Mouse (Mus musculus) adrenal gland, postnatal 25 days (tissue): Measurements from ENCODE around the gene Syde2. TPM values are rescaled to one million over a fixed set of nuclear protein-coding genes. Genes with fewer than 3 reads are reported as not detected.
A peak's percentile ranks its signal among the peaks of the same experiment; 100 is the strongest.
"Not testable (repeated sequence)": the region's sequence is repeated elsewhere in the genome, so short reads cannot be mapped to it uniquely, and the experiment has no call there.

Source experiments
- DNase-seq: peaks from one replicate; pipeline ENCODE4 v3.0.0; 2021; ENCODE audit warnings: mixed read lengths
- long read RNA-seq: library from polyadenylated mRNA; stranded (forward); transcript quantifications from one replicate; pipeline ENCODE4 v2.0.0, GENCODE M21; 2021
- total RNA-seq: library from RNA; stranded (reverse); gene quantifications from 2 replicates; pipeline ENCODE4 v1.2.3, GENCODE M21; 2021

The Syde2 gene
- 7.9 and 9.2 TPM in 2 replicates for total RNA-seq
- long read RNA-seq, full-length matches to known transcripts = 4 of 8 reads
- long read RNA-seq, partial matches to known transcripts = 2 of 8 reads
- long read RNA-seq, other reads (novel, unspliced or antisense) = 2 of 8 reads

DNA sequence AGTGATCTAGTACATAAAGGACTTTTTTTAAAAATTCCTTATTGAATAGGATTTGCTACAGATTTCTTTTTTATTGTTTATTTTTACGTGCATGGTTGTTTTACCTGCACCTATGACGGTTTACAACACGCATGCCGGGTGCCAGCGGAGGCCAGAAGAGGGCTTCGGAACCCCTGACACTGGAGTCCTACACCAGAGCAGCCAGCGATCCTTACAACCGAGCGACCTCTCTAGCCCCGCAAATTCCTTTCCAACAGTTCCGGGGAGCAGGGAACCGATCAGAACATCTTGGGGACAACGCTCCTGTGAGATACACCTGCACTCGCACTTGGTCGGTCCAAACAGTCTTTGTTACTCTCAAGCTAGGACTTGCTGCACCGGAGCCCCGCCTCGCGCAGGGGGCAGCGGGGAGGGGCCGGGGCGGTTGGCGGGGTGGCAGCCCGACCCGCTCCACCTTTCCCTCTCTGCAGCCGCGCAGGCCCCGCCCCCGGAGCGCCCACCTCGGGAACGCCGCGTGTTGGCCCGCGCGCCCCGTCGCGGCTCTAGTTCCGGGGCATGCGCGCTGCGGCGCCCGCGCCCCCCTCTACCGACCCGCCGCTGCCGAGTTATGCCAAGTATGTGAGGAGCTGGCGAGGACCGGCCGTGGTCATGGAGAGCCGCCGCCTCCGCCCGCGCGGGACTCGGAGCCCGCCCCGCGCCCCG is at the start of gene Syde2:
TSS of gene Syde2 (plus strand) at position 603 of the 702 bp plus-strand sequence.
- DNase-seq = peak; percentile 82

DNA sequence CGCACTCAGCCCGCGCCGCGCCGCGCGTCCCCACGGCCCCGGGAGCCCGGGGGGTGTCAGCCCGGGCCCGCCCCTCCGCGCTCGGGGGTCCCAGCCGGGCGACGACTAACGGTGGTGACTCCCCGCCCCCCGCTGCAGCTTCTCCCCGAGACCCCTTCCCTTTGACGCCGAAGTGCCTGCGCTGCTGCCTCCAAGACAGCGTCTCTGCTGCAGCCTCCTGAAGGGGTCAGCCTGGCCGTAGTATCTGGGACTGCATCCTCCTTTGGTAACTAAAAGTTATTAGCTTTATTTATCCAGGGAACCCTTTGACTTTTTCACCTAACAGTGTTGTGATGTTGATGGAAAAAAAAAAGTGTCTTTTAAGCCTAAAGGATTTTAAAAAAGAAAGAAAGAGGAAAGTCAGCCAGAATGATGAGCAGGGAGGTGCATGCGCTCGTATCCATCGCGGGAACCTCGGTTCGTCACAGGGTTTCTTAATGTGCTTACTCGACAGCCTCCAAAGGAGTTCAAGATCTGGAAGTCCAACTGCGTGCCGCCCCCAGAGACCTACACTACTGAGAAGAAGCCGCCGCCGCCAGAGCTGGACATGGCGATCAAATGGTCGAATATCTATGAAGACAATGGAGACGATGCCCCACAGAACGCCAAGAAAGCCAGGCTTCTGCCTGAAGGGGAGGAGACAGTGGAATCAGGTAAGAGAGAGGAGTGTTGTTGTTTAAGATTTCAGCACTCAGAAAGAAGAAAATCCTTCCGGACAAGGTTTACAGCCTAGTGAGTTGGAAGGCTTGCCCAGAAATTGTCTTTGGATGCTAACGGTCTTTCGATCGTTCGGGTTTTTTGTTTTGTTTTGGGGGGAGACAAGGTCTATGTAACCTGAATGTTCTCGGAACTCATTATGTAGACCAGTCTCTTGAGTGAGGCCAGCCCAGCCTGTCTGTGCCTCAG is 49.0 kb upstream of the Syde2 start:
- DNase-seq = peak; percentile 15

DNA sequence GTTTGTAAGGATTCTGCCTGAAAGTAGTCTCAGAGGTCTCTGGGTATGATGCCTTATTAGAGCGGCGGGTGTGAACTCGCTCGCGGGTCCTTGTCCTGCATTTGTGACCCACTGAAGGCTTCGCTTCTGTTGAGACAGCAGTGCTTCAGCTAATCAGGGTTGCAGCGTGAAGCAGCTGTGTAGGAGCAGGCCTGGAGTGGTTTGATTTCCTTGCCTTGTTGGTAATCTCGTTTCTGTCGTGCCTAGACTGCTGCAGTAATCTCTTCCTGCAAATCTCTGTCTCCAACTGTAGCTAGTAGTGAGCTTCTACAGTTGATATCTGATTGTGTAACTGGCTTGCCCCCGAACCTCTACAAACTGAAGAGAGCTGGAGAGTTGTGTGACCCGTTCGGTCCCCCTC is 48.3 kb upstream of the Syde2 start:
- no peak for DNase-seq

DNA sequence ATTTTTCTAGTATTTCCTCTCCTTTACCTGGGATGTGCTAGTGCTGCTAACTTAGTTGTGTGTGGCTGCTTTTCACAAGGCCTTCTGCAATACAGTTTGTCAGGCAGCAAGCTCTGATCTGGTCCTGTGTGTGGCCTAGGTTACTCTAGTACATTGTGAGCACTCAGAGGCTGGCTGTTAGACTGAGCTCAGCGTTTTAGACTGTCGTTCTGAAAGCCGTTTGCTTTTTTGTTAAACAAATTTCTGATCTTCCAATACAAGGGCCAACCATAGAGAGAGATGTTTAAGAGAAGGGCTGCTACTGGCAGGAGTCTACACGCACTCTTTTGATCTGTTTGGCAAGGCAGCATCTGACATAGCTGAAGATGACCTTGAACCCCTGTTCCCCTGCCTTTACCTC is 47.7 kb upstream of the Syde2 start:
- DNase-seq = no peak

DNA sequence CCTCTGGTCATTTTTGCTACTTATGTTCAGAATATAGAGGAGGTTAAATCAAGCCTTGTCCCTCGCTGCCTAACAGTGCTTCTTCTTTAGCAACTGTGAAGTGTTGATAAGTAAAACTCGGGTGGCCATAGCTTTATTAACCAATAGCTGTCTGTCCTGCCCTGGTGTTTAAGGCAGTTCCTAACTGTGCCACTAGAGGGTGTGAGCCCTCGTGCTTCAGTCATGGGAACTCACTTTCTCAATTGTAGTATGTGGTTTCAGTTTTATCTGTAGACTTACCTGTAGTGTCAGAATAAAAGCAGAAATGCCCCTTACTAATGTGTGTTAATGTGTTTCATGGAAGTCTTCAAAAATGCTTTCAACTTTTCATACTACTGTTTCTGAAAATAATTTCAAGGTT is 45.7 kb upstream of the Syde2 start:
- peak; percentile 58 for DNase-seq

DNA sequence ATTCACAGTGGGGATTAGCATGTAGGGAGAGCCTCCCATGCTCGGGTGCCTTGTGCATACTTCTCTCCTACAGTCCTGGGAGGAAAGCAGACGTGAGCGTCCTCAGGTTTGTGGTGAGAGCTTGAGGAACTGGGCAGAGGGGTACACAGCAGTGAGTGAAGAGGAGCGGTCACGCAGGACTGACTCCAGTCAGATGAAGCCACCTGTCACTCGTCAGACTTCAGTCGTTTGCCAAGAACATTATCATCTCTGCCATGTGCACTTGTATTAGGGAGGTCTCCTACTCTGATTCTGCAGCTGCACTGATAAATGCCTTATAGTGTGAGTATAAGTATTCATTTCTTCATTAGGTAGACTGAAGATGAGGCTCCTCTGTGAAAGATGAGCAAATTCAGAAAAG is 43.3 kb upstream of the Syde2 start:
- DNase-seq = no peak

DNA sequence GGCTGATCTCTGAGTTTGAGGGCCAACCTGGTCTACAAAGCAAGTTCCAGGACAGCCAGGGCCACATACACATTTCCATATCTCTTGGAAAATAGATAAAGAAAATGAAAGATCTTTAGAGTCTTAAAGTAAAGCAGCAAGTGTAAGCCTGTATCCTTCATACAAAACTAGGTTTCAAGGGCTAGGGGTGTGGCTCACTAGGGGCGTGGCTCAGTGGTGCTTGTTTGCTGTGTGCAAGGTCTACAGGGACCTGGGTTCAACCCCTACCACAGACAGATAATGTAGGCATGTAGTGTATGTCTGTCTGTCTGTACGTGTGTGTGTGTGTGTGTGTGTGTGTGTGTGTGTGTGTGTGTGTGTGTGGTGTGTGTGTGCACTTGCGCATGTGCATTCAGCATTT is 41.8 kb upstream of the Syde2 start:
- DNase-seq = no peak

DNA sequence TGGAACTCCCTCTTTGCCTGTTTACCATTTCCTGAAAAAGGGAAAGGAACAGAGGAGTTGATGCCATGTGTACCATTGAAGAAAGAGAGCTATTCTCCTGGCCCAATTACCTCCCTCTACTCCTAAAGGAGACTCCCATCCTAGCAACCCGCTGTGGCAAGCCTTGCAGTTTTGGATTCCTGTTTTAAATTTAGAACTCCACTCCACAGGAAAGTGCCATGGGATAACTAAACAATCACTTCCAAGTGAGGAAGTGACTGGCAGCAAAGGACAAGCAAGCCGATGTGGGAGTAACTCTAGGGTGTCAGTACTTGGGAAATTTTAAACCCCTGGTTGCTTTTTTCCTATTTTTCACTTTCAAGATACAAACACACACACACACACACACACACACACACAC is 41.0 kb upstream of the Syde2 start:
- DNase-seq = no peak

DNA sequence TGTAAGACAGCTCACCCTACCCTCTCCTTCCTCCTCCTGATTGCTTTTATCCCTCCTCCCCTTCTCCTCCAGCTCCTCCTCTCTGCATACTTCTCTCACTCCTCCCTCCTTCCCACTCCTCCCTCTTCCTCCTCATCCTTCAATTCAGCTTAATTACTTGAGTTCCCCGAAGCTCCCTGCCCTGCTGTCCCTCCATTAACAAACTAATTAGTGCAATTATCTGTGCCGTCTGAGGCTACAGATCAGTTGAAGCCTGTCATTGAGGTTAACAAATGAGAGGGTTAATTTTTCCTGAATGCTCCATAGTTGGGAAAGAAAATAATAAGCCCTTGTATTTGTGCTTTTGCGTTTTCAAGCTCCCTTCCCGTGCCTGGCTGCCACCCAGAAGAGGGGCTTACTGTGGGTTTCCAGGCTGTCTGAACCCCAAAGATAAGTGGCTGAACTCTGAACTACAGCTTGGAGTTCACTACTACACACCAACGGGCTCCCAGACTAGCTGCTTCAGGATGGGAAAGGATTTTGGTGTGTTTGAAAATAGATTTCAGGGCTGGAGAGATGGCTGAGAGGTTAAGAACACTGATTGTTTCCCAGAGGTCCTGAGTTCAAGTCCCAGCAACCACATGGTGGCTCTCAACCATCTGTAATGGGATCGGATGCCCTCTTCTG is 40.0 kb upstream of the Syde2 start:
- no peak for DNase-seq

DNA sequence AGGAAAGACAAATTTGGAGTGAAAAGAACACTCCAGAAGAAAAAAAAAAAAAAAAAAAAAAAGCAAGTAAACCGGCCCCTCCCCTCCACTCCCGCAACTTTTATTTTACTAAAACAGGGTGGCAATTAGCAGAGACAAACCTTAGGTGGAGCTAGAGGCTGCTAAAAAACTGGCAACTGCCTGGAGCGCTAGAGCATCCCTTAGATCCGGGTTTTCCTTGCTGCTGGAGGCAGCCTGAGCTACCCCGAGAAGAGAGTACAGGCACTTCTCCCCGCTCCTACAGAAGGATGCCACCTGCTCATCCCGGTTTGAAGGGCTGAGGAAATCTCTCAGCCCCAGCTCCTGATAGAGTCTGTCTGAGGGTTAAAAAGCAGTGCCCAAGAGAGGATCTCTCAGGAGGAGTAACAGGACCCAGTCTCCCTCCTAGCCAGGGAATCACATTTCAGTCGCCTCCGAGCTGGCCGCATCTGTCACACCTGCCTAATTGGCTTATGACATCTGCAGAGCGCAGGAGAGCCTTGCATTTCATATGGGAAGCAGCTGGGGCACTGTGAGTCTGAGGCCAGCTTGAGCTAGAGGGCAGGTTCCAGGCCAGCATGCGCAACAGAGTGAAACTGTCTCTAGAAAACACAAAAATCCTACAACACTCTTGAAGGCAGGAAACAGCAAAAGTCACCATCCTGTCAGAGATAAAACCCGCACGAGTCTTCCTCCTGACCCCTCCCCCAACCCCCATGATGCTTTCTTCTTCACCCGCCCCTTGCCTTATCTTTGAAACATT is 37.4 kb upstream of the Syde2 start:
- DNase-seq = no peak

DNA sequence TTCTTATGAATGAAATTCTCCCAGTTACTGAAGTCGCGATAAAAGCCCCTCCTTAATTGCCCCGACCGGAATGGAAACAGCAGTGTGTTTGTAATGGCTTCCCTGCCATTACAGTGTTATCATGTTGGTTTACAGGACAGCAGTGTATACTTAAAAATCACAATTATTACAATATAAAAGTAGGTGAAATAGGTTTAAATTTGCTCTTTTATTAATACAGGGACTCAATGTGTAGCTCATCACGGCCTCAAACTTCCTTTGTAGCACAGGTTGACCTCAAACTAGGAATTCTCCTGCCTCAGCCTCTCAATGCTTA is 36.9 kb upstream of the Syde2 start:
- no peak for DNase-seq

DNA sequence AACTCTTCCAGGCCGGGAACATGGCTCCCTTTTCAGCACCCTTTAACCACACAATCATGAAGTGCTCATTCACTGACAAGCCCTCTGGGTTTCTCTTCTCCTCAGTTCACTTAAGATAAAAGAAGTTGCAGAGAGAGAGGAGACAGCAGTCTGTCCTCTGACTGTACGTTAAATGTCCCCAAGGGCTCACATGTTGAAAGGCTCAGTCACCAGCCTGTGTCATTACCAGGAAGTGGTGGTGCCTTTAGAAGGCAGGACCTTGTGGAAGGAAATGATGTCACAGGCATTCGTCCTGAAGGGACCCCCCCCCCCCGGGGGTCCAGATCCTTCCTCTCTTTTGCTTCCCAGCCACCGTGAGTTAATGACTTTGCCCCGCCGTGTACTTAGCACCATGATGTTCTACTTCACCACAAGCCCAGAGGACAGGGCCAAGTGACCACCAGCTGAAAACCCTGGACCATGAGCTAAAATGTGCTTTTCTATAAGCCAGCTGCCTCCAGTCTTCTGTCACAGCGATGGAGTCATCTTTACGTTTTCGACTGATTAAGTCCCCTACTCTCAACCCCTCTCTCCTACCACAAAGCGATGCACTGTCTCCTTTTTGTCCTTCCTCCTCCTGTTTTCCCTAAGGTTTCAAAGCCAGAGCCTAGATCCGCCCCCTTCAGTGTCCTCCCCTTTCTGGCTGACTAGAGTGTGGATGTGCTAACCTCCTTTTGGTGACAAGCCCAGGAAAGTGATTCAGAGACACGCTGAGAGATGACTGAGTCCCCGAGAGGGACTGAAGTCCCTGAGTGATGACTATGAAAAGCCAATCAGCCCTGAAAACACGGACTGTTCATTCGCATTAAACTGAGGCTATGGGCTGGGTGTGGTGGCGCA is 36.1 kb upstream of the Syde2 start:
- peak; percentile 24 for DNase-seq

DNA sequence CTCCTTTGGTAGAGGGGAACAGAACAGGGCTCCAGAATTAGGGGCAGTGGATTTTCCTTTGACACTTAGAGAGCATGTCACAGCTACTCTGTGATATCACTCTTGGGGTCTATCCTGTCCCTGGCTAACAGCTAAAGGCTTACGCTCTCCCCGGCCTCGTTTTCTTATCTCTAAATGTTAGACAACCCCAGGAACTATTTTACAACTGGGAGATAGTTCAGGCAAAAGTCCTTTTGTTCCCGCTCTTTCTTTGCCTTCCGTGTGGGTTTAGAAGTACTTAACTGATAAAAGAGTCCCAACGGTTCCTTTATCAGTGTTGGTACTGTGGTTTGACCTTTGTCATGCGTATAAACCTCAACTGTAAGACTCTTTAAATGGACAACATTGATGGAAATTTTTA is 34.7 kb upstream of the Syde2 start:
- no peak for DNase-seq

DNA sequence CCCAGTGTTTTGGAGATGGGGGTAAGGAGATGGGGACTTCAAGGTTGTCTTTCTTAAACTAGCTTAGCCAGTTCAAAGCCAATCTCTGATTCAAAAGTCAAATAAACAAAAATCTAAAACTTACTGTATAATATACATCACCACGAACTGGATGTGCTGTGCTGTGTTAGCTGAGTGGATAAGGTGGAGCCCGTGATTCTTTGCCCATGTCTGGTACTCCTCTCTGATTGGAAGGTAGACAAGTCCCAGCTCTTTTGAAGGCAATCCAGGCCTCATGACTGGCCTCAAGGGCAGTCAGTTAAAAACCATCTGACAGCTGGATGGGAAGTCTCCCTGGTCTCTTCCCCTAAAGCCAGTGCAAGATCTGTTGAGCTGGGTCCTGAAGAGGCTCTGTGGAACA is 34.3 kb upstream of the Syde2 start:
- DNase-seq = no peak

DNA sequence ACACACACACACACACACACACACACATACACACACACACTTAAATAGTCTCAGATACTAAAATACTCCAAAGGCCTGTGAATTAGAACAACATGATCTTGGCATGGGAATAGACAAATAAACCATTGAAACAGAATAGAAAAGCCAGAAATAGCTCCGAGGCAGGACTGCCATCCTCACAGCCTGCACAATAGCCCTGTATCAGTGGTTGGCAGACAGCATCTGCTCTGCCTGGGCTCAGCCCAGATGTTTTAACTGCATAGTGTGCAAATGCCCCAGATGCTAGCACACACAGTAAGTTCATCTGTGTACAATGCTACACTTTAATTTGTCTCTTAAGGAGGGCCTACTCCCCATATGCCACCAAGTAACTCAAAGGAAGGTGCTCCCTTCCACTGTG is 27.8 kb upstream of the Syde2 start:
- DNase-seq = no peak

DNA sequence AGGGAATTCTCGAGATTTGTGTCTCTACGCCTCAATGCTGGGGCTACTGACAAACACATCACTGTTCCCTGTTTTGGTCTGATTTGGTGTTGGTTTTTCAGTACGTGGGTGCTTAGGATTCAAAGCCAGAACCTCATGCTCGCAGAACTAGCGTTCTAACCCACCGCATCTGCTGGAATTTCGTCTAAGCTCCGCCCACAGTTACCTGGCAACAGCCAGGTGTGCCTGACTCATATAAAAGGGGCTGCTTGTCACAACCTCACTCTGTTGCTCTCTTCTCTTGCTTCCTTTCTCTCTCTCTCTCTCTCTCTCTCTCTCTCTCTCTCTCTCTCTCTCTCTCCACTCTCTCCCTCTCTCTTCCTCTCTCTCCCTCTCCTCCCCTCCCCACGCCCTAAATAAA is 25.3 kb upstream of the Syde2 start:
- DNase-seq = no peak

DNA sequence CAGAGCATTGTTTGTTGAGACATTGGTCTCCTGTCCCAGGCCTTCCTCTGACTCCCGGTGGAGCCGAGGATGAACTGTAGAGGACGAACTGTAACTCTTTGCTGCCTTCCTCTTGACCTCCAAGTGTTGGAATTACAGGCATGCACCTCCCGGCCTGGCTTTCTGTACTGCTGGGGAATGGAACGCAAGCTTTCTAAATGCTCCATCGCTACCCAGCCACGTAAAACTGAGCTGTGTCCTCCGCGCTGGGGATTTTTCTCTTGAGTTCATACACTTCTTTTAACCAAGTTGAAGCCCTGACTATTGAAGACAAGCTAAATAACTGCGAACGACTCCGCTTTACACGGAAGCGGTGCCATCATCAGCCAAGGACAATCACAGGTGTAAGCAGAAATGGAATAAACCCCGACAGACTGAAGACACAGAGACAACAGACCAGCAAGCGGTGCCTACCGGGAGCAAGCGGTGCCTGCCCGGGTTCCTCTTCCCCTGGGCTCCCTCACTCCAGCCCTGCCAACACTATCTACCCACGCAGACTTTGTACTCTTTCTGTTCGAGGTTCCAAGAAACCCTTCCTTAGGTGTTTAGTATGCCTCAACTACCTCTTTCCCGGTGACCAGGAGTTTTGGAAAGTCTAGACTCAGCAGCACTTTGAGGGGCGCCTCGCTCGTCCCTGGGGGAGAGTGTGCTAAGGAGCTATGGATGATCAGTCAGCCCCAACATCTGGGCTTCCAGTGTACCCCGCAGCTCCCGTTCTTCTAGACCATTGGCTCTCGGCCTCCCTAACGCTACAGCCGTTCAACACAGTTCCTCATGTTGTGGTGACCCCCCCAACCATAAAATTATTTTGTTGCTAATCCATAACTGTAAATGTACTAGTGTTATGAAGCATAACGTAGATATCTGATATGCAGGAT is 24.3 kb upstream of the Syde2 start:
- DNase-seq = no peak

DNA sequence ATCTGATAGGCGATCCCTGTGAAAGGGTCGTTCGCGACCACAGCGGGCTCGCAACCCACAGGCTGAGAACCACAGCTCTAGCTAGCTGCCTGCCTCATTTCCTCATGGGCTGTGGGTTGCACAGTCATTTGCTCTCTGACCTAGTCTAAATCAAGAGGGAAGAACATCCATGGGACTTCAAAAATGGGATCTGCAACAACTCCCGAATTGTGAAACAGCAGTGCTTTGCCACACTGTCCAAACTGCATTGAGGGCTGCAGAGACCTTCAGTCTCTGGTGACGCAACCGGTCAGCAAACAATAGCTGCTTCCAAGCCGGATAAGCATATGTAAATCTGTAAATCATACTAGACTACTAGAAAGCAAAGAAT is 23.7 kb upstream of the Syde2 start:
- no peak for DNase-seq

DNA sequence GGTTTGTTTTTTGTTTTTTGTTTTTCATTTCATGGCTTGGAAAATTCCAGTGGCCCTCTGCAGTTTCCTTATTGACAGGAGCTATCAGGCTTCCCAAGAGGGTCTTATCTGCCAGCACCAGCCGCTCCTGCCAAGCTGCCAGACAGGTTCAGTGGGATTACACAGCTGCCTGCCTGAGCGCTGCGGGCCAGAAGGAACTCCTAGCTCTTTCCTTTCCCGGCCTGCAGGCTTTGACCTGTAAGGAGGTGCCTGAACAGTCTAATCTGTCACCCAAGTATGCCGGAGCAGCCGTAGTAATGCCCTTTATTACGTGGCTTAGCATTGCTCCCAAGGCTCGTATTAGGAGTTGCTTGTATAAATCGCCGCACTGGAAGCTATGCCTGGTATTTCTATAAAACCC is 23.2 kb upstream of the Syde2 start:
- no peak for DNase-seq

DNA sequence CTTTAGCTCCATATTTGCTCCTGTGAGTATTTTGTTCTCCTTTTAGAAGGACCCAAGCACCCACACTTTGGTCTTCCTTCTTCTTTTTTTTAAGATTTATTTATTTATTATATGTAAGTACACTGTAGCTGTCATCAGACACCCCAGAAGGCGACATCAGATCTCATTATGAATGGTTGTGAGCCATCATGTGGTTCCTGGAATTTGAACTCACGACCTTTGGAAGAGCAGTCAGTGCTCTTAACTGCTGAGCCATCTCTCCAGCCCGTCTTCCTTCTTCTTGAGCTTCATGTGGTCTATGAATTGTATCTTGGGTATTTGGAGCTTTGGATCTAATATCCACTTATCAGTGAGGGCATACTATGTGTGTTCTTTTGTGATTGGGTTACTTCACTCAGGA is 22.1 kb upstream of the Syde2 start:
- not testable (repeated sequence) for DNase-seq
